Mouse (Mus musculus) limb, embryonic 10.5 days (tissue): ENCODE data around the gene Dmp1. TPM values are rescaled to one million over a fixed set of nuclear protein-coding genes. Genes with fewer than 3 reads are reported as not detected.

Source experiments
- DNase-seq: peaks from one replicate; pipeline ENCODE4 v3.0.0-alpha.2; 2017; ENCODE audit warnings: low spot score
- H3K27ac ChIP-seq: fragments of 300-500 bp; sonication (generic); 2 replicates; pipeline ENCODE4 v1.5.1; 2016; ENCODE audit warnings: mild to moderate bottlenecking
- H3K27me3 ChIP-seq: fragments of 300-500 bp; sonication (generic); 2 replicates; pipeline ENCODE4 v1.6.1; 2016; ENCODE audit warnings: low read depth, mild to moderate bottlenecking; ENCODE audit not compliant: poor library complexity, severe bottlenecking
- H3K36me3 ChIP-seq: fragments of 300-500 bp; sonication (generic); 2 replicates; pipeline ENCODE4 v1.6.1; 2016; ENCODE audit warnings: mild to moderate bottlenecking, moderate library complexity
- H3K4me1 ChIP-seq: fragments of 300-500 bp; sonication (generic); 2 replicates; pipeline ENCODE4 v1.6.1; 2016
- H3K4me3 ChIP-seq: fragments of 300-500 bp; sonication (generic); 2 replicates; pipeline ENCODE4 v1.5.1; 2016; ENCODE audit warnings: mild to moderate bottlenecking, moderate library complexity
- H3K9me3 ChIP-seq: fragments of 300-500 bp; sonication (generic); replicated peaks from 2 replicates; pipeline ENCODE4 v1.6.1; 2016; ENCODE audit warnings: mild to moderate bottlenecking
- WGBS: fragments of 180-500 bp; shearing (Covaris S2); methylation state at CpG from one replicate; pipeline ENCODE4 v1.1.7; 2016; 5-methylcytosine and 5-hydroxymethylcytosine counted together
- polyA plus RNA-seq: library from polyadenylated mRNA; unstranded; fragments of >200 nt; fragmentation: Nextera tagmentation; extraction: Ambion mirVana; gene quantifications from 2 replicates; pipeline ENCODE4 v1.2.1, GENCODE M21; 2016

Dmp1 gene
- polyA plus RNA-seq, 1 experiment from 2014 or later: not detected

DNA sequence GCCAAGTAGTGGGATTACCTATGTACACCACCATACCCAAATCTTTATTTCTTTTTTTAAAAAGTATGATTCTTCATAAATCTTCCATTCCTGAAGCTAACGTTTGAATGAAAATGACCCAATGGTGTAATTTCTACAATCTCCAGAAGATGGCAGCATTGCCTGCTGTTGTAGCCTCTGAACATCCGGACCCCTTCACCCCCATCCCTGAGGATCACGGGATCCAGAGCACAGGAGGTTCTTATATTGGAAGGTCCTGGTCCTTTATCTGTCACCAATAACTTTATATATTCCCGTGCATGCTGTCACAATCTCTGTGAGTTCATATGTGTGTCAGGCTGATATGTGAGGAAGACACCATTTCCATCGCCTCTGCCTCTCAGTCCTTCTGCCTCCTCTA, 16.5 kb downstream of the Dmp1 start:
- no peaks in the 10 kb centered on the region for H3K9me3 ChIP-seq
- WGBS: 36% methylated on average over 5 of the region's 5 CpGs
- no peak for DNase-seq

GRCm38 (mm10) chr5:104224299-104224698, 21.9 kb downstream of the Dmp1 start:
- Histone ChIP-seq H3K9me3 (no peaks in the 10 kb centered on the region), H3K27ac (no peak overlapping the region), H3K4me1 (peaks cover 5% of the 10 kb centered on the region; the same call in 1 of the 2 replicates), H3K36me3 (no peaks in the 10 kb centered on the region), H3K27me3 (no peaks in the 10 kb centered on the region), H3K4me3 (no peak overlapping the region)
- 61% methylated on average over 3 of the region's 3 CpGs for WGBS
- no peak for DNase-seq

More for the DNA sequence above, 16.5 kb downstream of the Dmp1 start:
- no peaks in the 10 kb centered on the region for H3K27me3 ChIP-seq
- H3K27ac ChIP-seq: no peak overlapping the region
- H3K4me1 ChIP-seq: no peaks in the 10 kb centered on the region
- no peaks in the 10 kb centered on the region for H3K36me3 ChIP-seq
- H3K4me3 ChIP-seq: no peak overlapping the region

DNA sequence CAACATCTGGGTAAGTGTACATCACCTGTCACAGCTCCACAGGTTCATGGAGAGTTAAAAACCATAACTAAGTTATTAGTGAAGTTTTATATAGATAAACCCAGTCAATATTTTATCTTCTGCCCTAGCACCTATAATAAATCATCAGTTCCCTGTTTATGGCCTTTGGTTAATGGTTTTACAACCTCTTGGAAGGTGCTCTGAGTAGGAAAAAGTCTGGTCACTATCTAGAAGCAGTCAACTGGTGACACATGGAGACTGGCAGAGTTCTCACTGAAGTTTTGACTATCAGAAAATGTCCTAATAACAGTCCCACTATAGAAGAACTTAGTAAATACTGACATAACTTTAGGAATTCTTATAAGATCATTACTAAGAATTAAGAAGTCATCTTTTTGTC, 22.3 kb downstream of the Dmp1 start:
- Histone ChIP-seq H3K4me1 (peaks cover 5% of the 10 kb centered on the region; the same call in 1 of the 2 replicates), H3K36me3 (no peaks in the 10 kb centered on the region), H3K27ac (no peak overlapping the region), H3K27me3 (no peaks in the 10 kb centered on the region), H3K4me3 (no peak overlapping the region), H3K9me3 (no peaks in the 10 kb centered on the region)
- no peak for DNase-seq

DNA sequence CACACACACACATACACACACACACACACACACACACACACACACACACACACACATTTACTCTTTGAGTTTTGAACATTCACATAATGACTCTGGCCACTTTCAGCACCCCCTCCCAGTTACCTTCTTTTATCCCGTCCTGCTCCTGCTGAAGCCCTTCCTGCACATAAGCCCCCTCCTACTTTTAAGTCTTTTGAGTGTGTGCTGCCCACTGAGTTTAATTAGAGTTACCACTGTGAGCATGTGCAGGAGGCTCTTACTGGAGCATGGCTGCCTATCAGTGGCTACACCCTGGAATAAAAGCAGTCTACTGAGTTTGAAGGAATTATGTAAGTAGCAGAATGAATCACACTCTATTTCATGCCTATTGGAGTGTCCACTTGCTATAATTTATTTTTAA, 26.1 kb downstream of the Dmp1 start:
- Histone ChIP-seq H3K9me3 (no peaks in the 10 kb centered on the region), H3K4me1 (peaks cover 5% of the 10 kb centered on the region; the same call in 1 of the 2 replicates), H3K27me3 (no peaks in the 10 kb centered on the region), H3K4me3 (no peak overlapping the region), H3K27ac (no peak overlapping the region), H3K36me3 (no peaks in the 10 kb centered on the region)
- DNase-seq: no peak
- WGBS: 32% methylated on average over 1 of the region's 1 CpGs

DNA sequence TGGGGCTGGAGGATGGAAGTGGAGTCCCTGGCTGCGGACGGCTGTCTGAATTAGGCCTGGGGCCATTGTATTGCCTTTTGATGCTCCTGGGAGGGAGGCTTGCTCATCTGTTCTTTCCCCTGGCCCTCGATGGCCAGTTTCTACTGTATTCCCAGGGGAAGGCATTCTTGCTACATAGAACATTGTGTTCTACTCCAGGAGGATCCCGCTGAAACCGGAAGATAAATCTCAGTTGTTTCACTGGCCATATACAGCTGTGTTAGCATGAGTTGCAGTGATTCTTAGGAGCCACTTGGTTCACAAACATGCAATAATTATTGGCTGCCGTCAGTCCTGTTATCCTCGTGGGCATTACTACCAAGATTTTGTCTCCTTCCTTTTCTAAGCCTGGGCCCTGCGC, 34.3 kb downstream of the Dmp1 start:
- Histone ChIP-seq H3K4me3 (no peak overlapping the region), H3K27ac (no peak overlapping the region), H3K4me1 (no peaks in the 10 kb centered on the region), H3K27me3 (no peaks in the 10 kb centered on the region), H3K9me3 (no peaks in the 10 kb centered on the region), H3K36me3 (no peaks in the 10 kb centered on the region)
- DNase-seq: no peak
- 87% methylated on average over 8 of the region's 8 CpGs for WGBS

DNA sequence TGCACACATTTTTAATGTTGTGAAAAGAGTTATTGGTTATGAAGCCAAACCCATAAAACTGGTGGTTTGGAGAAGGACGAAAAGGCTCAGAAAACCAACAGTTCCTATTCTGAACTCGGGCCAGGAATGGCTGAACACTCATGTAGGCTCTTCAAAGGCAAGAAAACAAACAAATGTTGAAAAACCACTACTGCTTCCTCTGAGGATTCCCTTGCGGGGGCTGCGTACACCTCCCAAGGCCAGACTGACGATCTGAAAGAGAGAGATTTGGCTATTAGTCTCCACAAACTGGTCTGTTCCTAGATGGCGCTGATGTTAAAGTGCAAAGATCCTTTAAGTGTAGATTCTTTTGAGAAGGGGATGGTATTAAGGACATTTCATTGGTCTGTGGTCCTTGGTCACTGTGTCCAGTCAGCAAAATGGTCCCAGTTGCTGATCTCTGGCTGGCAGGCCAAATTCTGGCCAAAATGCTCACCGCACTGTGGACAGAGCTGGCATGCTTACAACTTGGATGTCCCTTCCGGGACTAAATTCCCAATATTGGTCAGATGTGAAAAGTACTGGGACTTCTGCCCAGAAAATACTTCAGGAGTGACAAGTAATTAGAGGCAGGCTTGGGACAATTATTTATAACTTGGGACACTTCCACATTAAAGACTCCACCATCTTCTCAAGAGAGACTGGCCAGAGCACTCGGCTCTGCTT, 37.4 kb downstream of the Dmp1 start:
- Histone ChIP-seq H3K27me3 (no peaks in the 10 kb centered on the region), H3K4me1 (no peaks in the 10 kb centered on the region), H3K27ac (no peak overlapping the region), H3K36me3 (no peaks in the 10 kb centered on the region), H3K9me3 (no peaks in the 10 kb centered on the region), H3K4me3 (no peak overlapping the region)
- DNase-seq: no peak
- 90% methylated on average over 9 of the region's 9 CpGs for WGBS

DNA sequence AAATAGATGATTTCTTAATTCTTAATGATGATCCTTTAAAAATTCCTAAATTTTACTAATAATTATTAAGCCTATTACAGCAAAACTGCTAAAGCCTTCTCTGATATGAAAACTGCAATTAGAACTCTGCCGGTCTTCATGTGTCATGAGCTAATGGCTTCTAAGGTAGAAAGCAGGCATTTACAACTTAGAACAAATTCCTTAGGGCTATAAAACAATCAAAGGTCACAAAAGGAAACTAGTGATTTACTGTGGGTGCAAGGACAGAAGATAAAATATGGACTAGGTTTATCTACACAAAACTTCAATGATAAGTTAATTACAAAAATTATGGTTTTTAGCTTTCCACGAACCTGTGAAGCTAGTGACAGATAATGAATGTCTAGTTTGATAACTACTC, 41.8 kb downstream of the Dmp1 start:
- Histone ChIP-seq H3K36me3 (no peaks in the 10 kb centered on the region), H3K27ac (no peak overlapping the region), H3K4me1 (no peaks in the 10 kb centered on the region), H3K27me3 (no peaks in the 10 kb centered on the region), H3K9me3 (no peaks in the 10 kb centered on the region), H3K4me3 (no peak overlapping the region)
- 41% methylated on average over 2 of the region's 2 CpGs for WGBS
- no peak for DNase-seq

GRCm38 (mm10) chr5:104251811-104252210, 49.4 kb downstream of the Dmp1 start:
- H3K27ac ChIP-seq: no peak overlapping the region
- H3K4me3 ChIP-seq: no peak overlapping the region
- H3K36me3 ChIP-seq: no peaks in the 10 kb centered on the region
- 89% methylated on average over 5 of the region's 5 CpGs for WGBS
- H3K27me3 ChIP-seq: no peaks in the 10 kb centered on the region
- no peak for DNase-seq
- no peaks in the 10 kb centered on the region for H3K9me3 ChIP-seq
- no peaks in the 10 kb centered on the region for H3K4me1 ChIP-seq

DNA sequence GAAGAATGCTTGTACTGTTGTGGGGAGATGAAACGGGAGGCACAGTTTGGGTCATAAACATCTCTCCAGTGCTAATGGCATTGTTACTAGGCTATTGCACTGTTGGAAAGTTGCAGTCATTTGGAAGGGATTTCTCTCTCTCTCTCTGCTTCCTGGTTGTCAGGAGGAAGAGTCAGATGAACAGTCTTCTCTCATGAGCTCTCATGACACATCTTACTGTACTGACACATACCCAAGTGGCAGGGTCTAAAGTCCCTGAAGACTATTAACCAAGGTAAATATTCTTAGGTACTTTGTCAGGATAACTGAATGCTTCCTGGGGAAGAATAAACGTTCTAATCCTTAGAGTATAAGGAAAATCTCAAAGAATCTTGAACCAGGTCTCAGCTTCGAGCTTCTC, 54.2 kb downstream of the Dmp1 start:
- Histone ChIP-seq H3K9me3 (no peaks in the 10 kb centered on the region), H3K36me3 (no peaks in the 10 kb centered on the region), H3K27me3 (no peaks in the 10 kb centered on the region), H3K4me1 (no peaks in the 10 kb centered on the region), H3K4me3 (no peak overlapping the region), H3K27ac (no peak overlapping the region)
- 72% methylated on average over 3 of the region's 3 CpGs for WGBS
- DNase-seq: no peak

GRCm38 (mm10) chr5:104261908-104262461, 59.6 kb downstream of the Dmp1 start:
- Histone ChIP-seq H3K27me3 (no peaks in the 10 kb centered on the region), H3K27ac (no peak overlapping the region), H3K4me3 (no peak overlapping the region), H3K9me3 (no peaks in the 10 kb centered on the region), H3K36me3 (no peaks in the 10 kb centered on the region), H3K4me1 (no peaks in the 10 kb centered on the region)
- 79% methylated on average over 4 of the region's 4 CpGs for WGBS
- DNase-seq: no peak

DNA sequence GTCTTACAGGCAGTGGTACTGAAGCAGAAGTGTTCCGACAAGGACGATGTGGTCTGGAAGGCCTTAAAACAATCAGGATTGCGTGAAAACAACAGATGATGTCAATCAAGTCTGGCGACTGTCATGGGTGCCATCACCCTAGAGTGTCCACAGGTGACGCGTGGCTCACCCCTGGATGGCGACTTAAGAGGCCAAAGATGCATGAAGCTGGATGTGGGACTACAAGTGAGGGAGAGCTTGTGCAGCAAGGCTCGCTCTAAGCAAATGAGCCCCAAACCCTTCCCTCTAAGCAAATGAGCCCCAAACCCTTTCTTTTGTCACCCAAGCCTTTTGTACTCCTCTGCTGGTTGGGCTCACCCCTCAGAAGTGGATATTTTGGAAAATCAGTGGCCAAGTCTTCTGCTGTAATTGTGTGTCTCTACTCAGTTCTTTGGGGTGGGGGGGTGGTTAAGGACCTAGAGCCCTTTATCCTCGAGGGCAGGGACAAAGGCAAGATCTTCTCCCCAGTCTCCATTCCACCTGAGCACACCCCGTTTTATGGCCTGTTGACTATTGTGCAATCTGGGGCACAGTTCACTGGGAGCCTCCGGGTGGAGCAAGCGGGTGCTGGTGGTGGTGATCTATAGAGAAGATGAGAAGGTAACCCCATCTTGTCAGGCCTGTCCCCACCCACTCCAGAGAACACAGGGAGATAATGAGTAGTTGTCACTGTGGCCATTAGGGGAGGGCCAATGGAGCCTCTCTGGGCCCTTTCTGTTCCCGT, 60.8 kb downstream of the Dmp1 start:
- 88% methylated on average over 13 of the region's 13 CpGs for WGBS
- Histone ChIP-seq H3K36me3 (no peaks in the 10 kb centered on the region), H3K4me3 (no peak overlapping the region), H3K9me3 (no peaks in the 10 kb centered on the region), H3K27me3 (no peaks in the 10 kb centered on the region), H3K4me1 (no peaks in the 10 kb centered on the region), H3K27ac (no peak overlapping the region)
- no peak for DNase-seq
